Mouse (Mus musculus): ENCODE data around the gene Zfp42. TPM values are rescaled to one million over a fixed set of nuclear protein-coding genes. Genes with fewer than 3 reads are reported as not detected.
A peak's percentile ranks its signal among the peaks of the same experiment; 100 is the strongest.
"Not testable (repeated sequence)": the region's sequence is repeated elsewhere in the genome, so short reads cannot be mapped to it uniquely, and the experiment has no call there.

Gene Zfp42
- polyA plus RNA-seq (2014; fragmentation: Nextera tagmentation; extraction: Ambion mirVana) = 0.08 and 0.14 TPM in 2 replicates

- H3K4me3 ChIP-seq (ENCODE audit: low read depth, low read length) = no peak within 1 kb of the TSS
- ATAC-seq (ENCODE audit: insufficient number of reproducible peaks, low FRiP score, low TSS enrichment, low read depth) (no peak), DNase-seq (ENCODE audit: low spot score) (no peak)
- H3K9me3 ChIP-seq (ENCODE audit: control insufficient read depth, low read length) = no peaks in the 10 kb centered on the region
- H3K36me3 ChIP-seq (ENCODE audit: control insufficient read depth, insufficient read depth, low read length) = no peaks in the 10 kb centered on the region
- H3K27me3 ChIP-seq (ENCODE audit: control insufficient read depth, insufficient read depth, low read length) = no peaks in the 10 kb centered on the region
- H3K27ac ChIP-seq (replicated peaks; ENCODE audit: low read depth, low read length) = no peak within 1 kb of the TSS
- no peaks in the 10 kb centered on the region for H3K4me1 ChIP-seq (ENCODE audit: control insufficient read depth, insufficient read depth, low read length)
- H3K4me2 ChIP-seq (ENCODE audit: low read depth, severe bottlenecking) = no peak within 1 kb of the TSS
- WGBS = 49% methylated on average over 14 of the region's 14 CpGs
- H3K9ac ChIP-seq (ENCODE audit: low read length) = no peak within 1 kb of the TSS
Observed at GRCm38 (mm10) chr8:43306896-43307295, at the start of gene Zfp42. Gene Zfp42 (minus strand): TSS chr8:43306980.

- ATAC-seq (ENCODE audit: insufficient number of reproducible peaks, low FRiP score, low TSS enrichment, low read depth) (no peak), DNase-seq (ENCODE audit: low spot score) (no peak)
- Histone ChIP-seq H3K27ac (replicated peaks; ENCODE audit: low read depth, low read length) (no peak overlapping the region), H3K4me2 (ENCODE audit: low read depth, severe bottlenecking) (no peak overlapping the region), H3K9me3 (ENCODE audit: control insufficient read depth, low read length) (no peaks in the 10 kb centered on the region), H3K36me3 (ENCODE audit: control insufficient read depth, insufficient read depth, low read length) (no peaks in the 10 kb centered on the region), H3K4me1 (ENCODE audit: control insufficient read depth, insufficient read depth, low read length) (no peaks in the 10 kb centered on the region), H3K9ac (ENCODE audit: low read length) (no peak overlapping the region), H3K27me3 (ENCODE audit: control insufficient read depth, insufficient read depth, low read length) (no peaks in the 10 kb centered on the region), H3K4me3 (ENCODE audit: low read depth, low read length) (no peak overlapping the region)
- 81% methylated on average over 12 of the region's 12 CpGs for WGBS
Observed at GRCm38 (mm10) chr8:43356069-43356770, 49.4 kb upstream of the Zfp42 start.

- H3K27ac ChIP-seq (replicated peaks; ENCODE audit: low read depth, low read length); H3K27me3 ChIP-seq (ENCODE audit: control insufficient read depth, insufficient read depth, low read length); H3K4me3 ChIP-seq (ENCODE audit: low read depth, low read length); H3K9me3 ChIP-seq (ENCODE audit: control insufficient read depth, low read length); H3K4me1 ChIP-seq (ENCODE audit: control insufficient read depth, insufficient read depth, low read length); H3K36me3 ChIP-seq (ENCODE audit: control insufficient read depth, insufficient read depth, low read length); H3K9ac ChIP-seq (ENCODE audit: low read length); ATAC-seq (ENCODE audit: insufficient number of reproducible peaks, low FRiP score, low TSS enrichment, low read depth); H3K4me2 ChIP-seq (ENCODE audit: low read depth, severe bottlenecking); DNase-seq (ENCODE audit: low spot score): not testable (repeated sequence)
Observed at GRCm38 (mm10) chr8:43352241-43352640, 45.5 kb upstream of the Zfp42 start.

- Histone ChIP-seq H3K9me3 (ENCODE audit: control insufficient read depth, low read length) (no peaks in the 10 kb centered on the region), H3K27me3 (ENCODE audit: control insufficient read depth, insufficient read depth, low read length) (no peaks in the 10 kb centered on the region), H3K4me3 (ENCODE audit: low read depth, low read length) (no peak overlapping the region), H3K4me2 (ENCODE audit: low read depth, severe bottlenecking) (no peak overlapping the region), H3K4me1 (ENCODE audit: control insufficient read depth, insufficient read depth, low read length) (no peaks in the 10 kb centered on the region), H3K36me3 (ENCODE audit: control insufficient read depth, insufficient read depth, low read length) (no peaks in the 10 kb centered on the region), H3K9ac (ENCODE audit: low read length) (no peak overlapping the region), H3K27ac (replicated peaks; ENCODE audit: low read depth, low read length) (no peak overlapping the region)
- ATAC-seq (ENCODE audit: insufficient number of reproducible peaks, low FRiP score, low TSS enrichment, low read depth) = no peak
- no peak for DNase-seq (ENCODE audit: low spot score)
- WGBS = 81% methylated on average over 5 of the region's 5 CpGs
Observed at GRCm38 (mm10) chr8:43338555-43338954, 31.8 kb upstream of the Zfp42 start.

GRCm38 (mm10) chr8:43333465-43333864 lies 26.7 kb upstream of the Zfp42 start:
- DNase-seq (ENCODE audit: low spot score) = peak; percentile 61

GRCm38 (mm10) chr8:43331657-43332056 lies 24.9 kb upstream of the Zfp42 start:
- H3K4me1 ChIP-seq (ENCODE audit: control insufficient read depth, insufficient read depth, low read length) = no peaks in the 10 kb centered on the region
- ATAC-seq (ENCODE audit: insufficient number of reproducible peaks, low FRiP score, low TSS enrichment, low read depth) (no peak), DNase-seq (ENCODE audit: low spot score) (no peak)
- no peak overlapping the region for H3K9ac ChIP-seq (ENCODE audit: low read length)
- no peak overlapping the region for H3K4me3 ChIP-seq (ENCODE audit: low read depth, low read length)
- no peaks in the 10 kb centered on the region for H3K36me3 ChIP-seq (ENCODE audit: control insufficient read depth, insufficient read depth, low read length)
- H3K27me3 ChIP-seq (ENCODE audit: control insufficient read depth, insufficient read depth, low read length) = no peaks in the 10 kb centered on the region
- WGBS = 94% methylated on average over 7 of the region's 7 CpGs
- no peaks in the 10 kb centered on the region for H3K9me3 ChIP-seq (ENCODE audit: control insufficient read depth, low read length)
- H3K27ac ChIP-seq (replicated peaks; ENCODE audit: low read depth, low read length) = no peak overlapping the region
- no peak overlapping the region for H3K4me2 ChIP-seq (ENCODE audit: low read depth, severe bottlenecking)

More at GRCm38 (mm10) chr8:43333465-43333864, 26.7 kb upstream of the Zfp42 start:
- Histone ChIP-seq H3K9me3 (ENCODE audit: control insufficient read depth, low read length) (no peaks in the 10 kb centered on the region), H3K27me3 (ENCODE audit: control insufficient read depth, insufficient read depth, low read length) (no peaks in the 10 kb centered on the region), H3K9ac (ENCODE audit: low read length) (no peak overlapping the region), H3K4me2 (ENCODE audit: low read depth, severe bottlenecking) (no peak overlapping the region), H3K27ac (replicated peaks; ENCODE audit: low read depth, low read length) (no peak overlapping the region), H3K4me1 (ENCODE audit: control insufficient read depth, insufficient read depth, low read length) (no peaks in the 10 kb centered on the region), H3K4me3 (ENCODE audit: low read depth, low read length) (no peak overlapping the region), H3K36me3 (ENCODE audit: control insufficient read depth, insufficient read depth, low read length) (no peaks in the 10 kb centered on the region)
- no peak for ATAC-seq (ENCODE audit: insufficient number of reproducible peaks, low FRiP score, low TSS enrichment, low read depth)
- WGBS = 54% methylated on average over 4 of the region's 4 CpGs

- H3K27me3 ChIP-seq (ENCODE audit: control insufficient read depth, insufficient read depth, low read length) = no peaks in the 10 kb centered on the region
- DNase-seq (ENCODE audit: low spot score) = no peak
- no peak overlapping the region for H3K27ac ChIP-seq (replicated peaks; ENCODE audit: low read depth, low read length)
- no peak overlapping the region for H3K4me3 ChIP-seq (ENCODE audit: low read depth, low read length)
- ATAC-seq (ENCODE audit: insufficient number of reproducible peaks, low FRiP score, low TSS enrichment, low read depth) = no peak
- H3K9ac ChIP-seq (ENCODE audit: low read length) = no peak overlapping the region
- no peaks in the 10 kb centered on the region for H3K36me3 ChIP-seq (ENCODE audit: control insufficient read depth, insufficient read depth, low read length)
- H3K4me2 ChIP-seq (ENCODE audit: low read depth, severe bottlenecking) = no peak overlapping the region
- 93% methylated on average over 21 of the region's 21 CpGs for WGBS
- H3K9me3 ChIP-seq (ENCODE audit: control insufficient read depth, low read length) = no peaks in the 10 kb centered on the region
- H3K4me1 ChIP-seq (ENCODE audit: control insufficient read depth, insufficient read depth, low read length) = no peaks in the 10 kb centered on the region
Observed at GRCm38 (mm10) chr8:43329913-43330705, 23.3 kb upstream of the Zfp42 start.

- no peak for ATAC-seq (ENCODE audit: insufficient number of reproducible peaks, low FRiP score, low TSS enrichment, low read depth)
- WGBS = 77% methylated on average over 10 of the region's 10 CpGs
- DNase-seq (ENCODE audit: low spot score) = no peak
Observed at GRCm38 (mm10) chr8:43328666-43329065, 21.9 kb upstream of the Zfp42 start.

More at GRCm38 (mm10) chr8:43328666-43329065, 21.9 kb upstream of the Zfp42 start:
- Histone ChIP-seq H3K9me3 (ENCODE audit: control insufficient read depth, low read length) (no peaks in the 10 kb centered on the region), H3K27me3 (ENCODE audit: control insufficient read depth, insufficient read depth, low read length) (no peaks in the 10 kb centered on the region), H3K4me1 (ENCODE audit: control insufficient read depth, insufficient read depth, low read length) (no peaks in the 10 kb centered on the region), H3K36me3 (ENCODE audit: control insufficient read depth, insufficient read depth, low read length) (no peaks in the 10 kb centered on the region), H3K9ac (ENCODE audit: low read length) (no peak overlapping the region), H3K4me2 (ENCODE audit: low read depth, severe bottlenecking) (no peak overlapping the region), H3K27ac (replicated peaks; ENCODE audit: low read depth, low read length) (no peak overlapping the region), H3K4me3 (ENCODE audit: low read depth, low read length) (no peak overlapping the region)
